Comparison of ENCODE assay signal across 16 mouse cellular contexts in genomic region chr1:127168205-127168604, GRCm38 (mm10). TPM values are rescaled to one million over a fixed set of nuclear protein-coding genes. Genes with fewer than 3 reads are reported as not detected.
DNase-seq lines count a peak whose midpoint lies in the region; ATAC-seq and TF ChIP-seq lines count a peak whose summit lies in the region.
"Had no signal": no experiment of that assay in that cellular context is flagged by ENCODE, and none has a peak within 500 bp of the region (broad histone marks: within the 10 kb centered on the region; RNA-seq: fewer than 3 reads in every experiment).

No protein-coding gene starts in this region.

- peak overlapping the region; percentile 49; the same call in 1 of the 2 replicates for H3K4me3 ChIP-seq in E14TG2a.4 (replicated peaks; ENCODE audit: low read length)
- no peak overlapping the region for H3K4me3 ChIP-seq in hindbrain, embryonic 14.5 days (replicated peaks; ENCODE audit: low read length)
- H3K4me3 ChIP-seq: heart, adult 2 months; megakaryocyte, embryonic 14.5 days had no signal

- H3K27ac ChIP-seq in hindbrain, embryonic 14.5 days = no peak overlapping the region
- H3K27ac ChIP-seq: heart, adult 2 months; stomach, postnatal 0 days had no signal

- H3K9ac ChIP-seq in hindbrain, embryonic 14.5 days = no peak overlapping the region

- H3K9me3 ChIP-seq in E14TG2a.4 (ENCODE audit: low read length) = no peaks in the 10 kb centered on the region
- no peaks in the 10 kb centered on the region for H3K9me3 ChIP-seq in hindbrain, embryonic 14.5 days (ENCODE audit: control insufficient read depth, low read length)

- WGBS in hindbrain, embryonic 14.5 days = 27% methylated on average over 8 of the region's 8 CpGs

- no peak for TF ChIP-seq CTCF in E14TG2a.4 (conservative IDR thresholded peaks at IDR 0.05; ENCODE audit: low read length)

- DNase-seq in cerebellum, postnatal 10 days = peak; percentile 47 to 52
- DNase-seq in cerebellum, adult 8-10 months = no peak
- DNase-seq in layer of hippocampus, adult 11-12 months (ENCODE audit: low spot score) = peak; percentile 16
- DNase-seq in layer of hippocampus, postnatal 25 days (ENCODE audit: extremely low spot score in 1 of 2, low spot score in 1 of 2) = no peak
- no peak for DNase-seq in hindbrain, embryonic 14.5 days (ENCODE audit: low spot score)
- DNase-seq in kidney, adult 18-20 months = no peak
- no peak for DNase-seq in embryo, embryonic 10.5 days (ENCODE audit: low spot score)
- DNase-seq: adrenal gland, postnatal 10 days; heart, adult 2 months; kidney, postnatal 14 days; liver; lung, adult 2 months; spleen, adult 18-20 months had no signal

- peaks cover 7% of the 10 kb centered on the region; the same call in 1 of the 2 replicates for H3K27me3 ChIP-seq in E14TG2a.4 (ENCODE audit: insufficient read depth, low read length)
- H3K27me3 ChIP-seq in hindbrain, embryonic 14.5 days (ENCODE audit: control insufficient read depth, insufficient read depth, low read length) = no peaks in the 10 kb centered on the region

- H3K36me3 ChIP-seq in E14TG2a.4 (ENCODE audit: insufficient read depth, low read length) = no peaks in the 10 kb centered on the region
- no peaks in the 10 kb centered on the region for H3K36me3 ChIP-seq in hindbrain, embryonic 14.5 days (replicated peaks; ENCODE audit: control insufficient read depth, insufficient read depth)

- H3K4me1 ChIP-seq in E14TG2a.4 (replicated peaks; ENCODE audit: low read depth, low read length) = peaks cover 51% of the 10 kb centered on the region
- no peaks in the 10 kb centered on the region for H3K4me1 ChIP-seq in hindbrain, embryonic 14.5 days (replicated peaks; ENCODE audit: control insufficient read depth, insufficient read depth, low read length)

- peak; percentile 72; the same call in 1 of the 2 replicates for ATAC-seq in hindbrain, embryonic 14.5 days (ENCODE audit: low FRiP score)

- H3K4me2 ChIP-seq in hindbrain, embryonic 14.5 days (replicated peaks) = no peak overlapping the region

RNA-seq across cellular contexts. Expression of gene Mgat5, which starts 36.6 kb away (rescaled TPM):
- 10 to 100 TPM; 51.7 to 52.0 TPM for total RNA-seq in layer of hippocampus, postnatal 25 days (2021)
- polyA plus RNA-seq in hindbrain, embryonic 14.5 days (2014; fragmentation: Nextera tagmentation; extraction: Ambion mirVana) = 15.9 and 16.3 TPM in 2 replicates

Comparison
In these comparisons a context has a peak if more than half of its experiments do, and no peak if none do; other contexts are left out.
1. DNase-seq: peak in cerebellum, postnatal 10 days (2 of 2) and layer of hippocampus, adult 11-12 months (single experiment); none in cerebellum, adult 8-10 months (single experiment), layer of hippocampus, postnatal 25 days (0 of 2), hindbrain, embryonic 14.5 days (single experiment), kidney, adult 18-20 months (single experiment) and embryo, embryonic 10.5 days (single experiment).